Mouse (Mus musculus) CH12.LX (cell line): ENCODE data around the gene Tph1. TPM values are rescaled to one million over a fixed set of nuclear protein-coding genes. Genes with fewer than 3 reads are reported as not detected.

Experiments used
- DNase-seq: peaks from one replicate; pipeline ENCODE4 v3.0.0-alpha.2; 2013; ENCODE audit errors: extremely low read depth
- H3K27ac ChIP-seq: 2 replicates; pipeline ENCODE4 v1.5.1; 2012; ENCODE audit warnings: low read depth, mild to moderate bottlenecking, control low read depth, moderate library complexity; ENCODE audit not compliant: insufficient read depth
- H3K27me3 ChIP-seq: replicated peaks from 2 replicates; pipeline ENCODE3; 2012; ENCODE audit warnings: inconsistent platforms
- H3K36me3 ChIP-seq, 2 experiments: replicated peaks in 1 of 2; 2 replicates each; pipeline versions ENCODE3 to v1.6.1; 2012; ENCODE audit warnings: inconsistent platforms in 1 of 2, low read length in 1 of 2, mild to moderate bottlenecking in 1 of 2, mixed read lengths in 1 of 2, moderate library complexity in 1 of 2; ENCODE audit not compliant: control insufficient read depth in 1 of 2, insufficient read depth in 1 of 2
- H3K4me1 ChIP-seq, 2 experiments: 2 replicates each; pipeline ENCODE4 v1.6.1; 2012; ENCODE audit warnings: inconsistent platforms in 1 of 2, moderate library complexity in 1 of 2; ENCODE audit not compliant: insufficient read depth in 2 of 2, control insufficient read depth in 1 of 2
- H3K4me2 ChIP-seq: 2 replicates; pipeline ENCODE4 v1.6.1; 2012; ENCODE audit warnings: low read depth, mild to moderate bottlenecking, control low read depth; ENCODE audit not compliant: poor library complexity, insufficient read depth, severe bottlenecking
- H3K4me3 ChIP-seq, 3 experiments: fragments of 150-350 bp in 1 of 3; sonication (generic) in 1 of 3; replicated peaks in 1 of 3; 2 replicates each; pipeline versions ENCODE3 to v1.5.1; 2011 to 2012; ENCODE audit warnings: low read depth in 2 of 3, low read length in 2 of 3, mild to moderate bottlenecking in 2 of 3, moderate library complexity in 2 of 3, control low read depth in 1 of 3, improper control_type of control experiment in 1 of 3, inconsistent platforms in 1 of 3, mixed read lengths in 1 of 3; ENCODE audit not compliant: poor library complexity in 1 of 3
- H3K79me2 ChIP-seq: replicated peaks from 2 replicates; pipeline ENCODE4 v1.6.1; 2012; ENCODE audit warnings: mild to moderate bottlenecking, moderate library complexity; ENCODE audit not compliant: control insufficient read depth, poor library complexity, insufficient read depth, severe bottlenecking; ENCODE audit errors: extremely low read depth
- H3K9ac ChIP-seq: 2 replicates; pipeline ENCODE4 v1.6.1; 2012; ENCODE audit warnings: low read depth, mild to moderate bottlenecking, control low read depth, moderate library complexity; ENCODE audit not compliant: insufficient read depth
- H3K9me3 ChIP-seq: replicated peaks from 2 replicates; pipeline ENCODE3; 2012; ENCODE audit warnings: low read length, inconsistent platforms, mixed read lengths
- CHD2 ChIP-seq: IDR thresholded peaks from 2 replicates; pipeline ENCODE4 v1.6.1; 2011; ENCODE audit warnings: low read length, improper control_type of control experiment
- E2F4 ChIP-seq: IDR thresholded peaks from 2 replicates; pipeline ENCODE4 v1.6.1; 2011; ENCODE audit warnings: low read depth, low read length, improper control_type of control experiment; ENCODE audit not compliant: insufficient replicate concordance
- EP300 ChIP-seq: IDR thresholded peaks from 2 replicates; pipeline ENCODE4 v1.6.1; 2011; ENCODE audit warnings: low read length, improper control_type of control experiment
- HCFC1 ChIP-seq: IDR thresholded peaks from 2 replicates; pipeline ENCODE4 v1.6.1; 2012; ENCODE audit warnings: low read depth, mild to moderate bottlenecking, inconsistent platforms, low read length, improper control_type of control experiment
- IRF4 ChIP-seq: IDR thresholded peaks from 2 replicates; pipeline ENCODE4 v1.6.1; 2014; ENCODE audit warnings: low read depth, mild to moderate bottlenecking, inconsistent platforms, low read length, improper control_type of control experiment
- JUN ChIP-seq: IDR thresholded peaks from 2 replicates; pipeline ENCODE4 v1.6.1; 2011; ENCODE audit warnings: low read depth, mild to moderate bottlenecking, low read length, improper control_type of control experiment, moderate library complexity; ENCODE audit not compliant: insufficient read depth
- JUND ChIP-seq: conservative IDR thresholded peaks from 2 replicates; pipeline ENCODE4 v1.6.1; 2011; ENCODE audit warnings: low read depth, low read length, improper control_type of control experiment
- MEF2A ChIP-seq: IDR thresholded peaks from 2 replicates; pipeline ENCODE4 v1.6.1; 2014; ENCODE audit warnings: low read depth, mild to moderate bottlenecking, inconsistent platforms, low read length, improper control_type of control experiment, borderline replicate concordance
- MXI1 ChIP-seq: IDR thresholded peaks from 2 replicates; pipeline ENCODE4 v1.6.1; 2011; ENCODE audit warnings: mild to moderate bottlenecking, low read depth, low read length, improper control_type of control experiment
- MYC ChIP-seq: IDR thresholded peaks from 2 replicates; pipeline ENCODE4 v1.6.1; 2011; ENCODE audit warnings: low read depth, mild to moderate bottlenecking, improper control_type of control experiment, low read length
- NELFE ChIP-seq: IDR thresholded peaks from 2 replicates; pipeline ENCODE4 v1.6.1; 2011; ENCODE audit warnings: low read depth, low read length, improper control_type of control experiment
- NRF1 ChIP-seq: IDR thresholded peaks from 2 replicates; pipeline ENCODE4 v1.6.1; 2014; ENCODE audit warnings: low read depth, mild to moderate bottlenecking, inconsistent platforms, low read length, improper control_type of control experiment, moderate library complexity
- PAX5 ChIP-seq: IDR thresholded peaks from 2 replicates; pipeline ENCODE4 v1.6.1; 2012; ENCODE audit warnings: low read length, inconsistent platforms, mixed read lengths
- POLR2AphosphoS2 ChIP-seq: IDR thresholded peaks from 2 replicates; pipeline ENCODE4 v1.6.1; 2011; ENCODE audit warnings: low read depth, low read length, improper control_type of control experiment
- RAD21 ChIP-seq: IDR thresholded peaks from 2 replicates; pipeline ENCODE4 v1.6.1; 2011; ENCODE audit warnings: low read depth, mild to moderate bottlenecking, low read length, improper control_type of control experiment, moderate library complexity
- SIN3A ChIP-seq: IDR thresholded peaks from 2 replicates; pipeline ENCODE4 v1.6.1; 2012; ENCODE audit warnings: low read length, improper control_type of control experiment, inconsistent platforms
- SMC3 ChIP-seq: IDR thresholded peaks from 2 replicates; pipeline ENCODE4 v1.6.1; 2011; ENCODE audit warnings: low read depth, low read length, improper control_type of control experiment
- UBTF ChIP-seq: IDR thresholded peaks from 2 replicates; pipeline ENCODE4 v1.6.1; 2012; ENCODE audit warnings: low read depth, mild to moderate bottlenecking, inconsistent platforms, low read length, improper control_type of control experiment, moderate library complexity
- USF2 ChIP-seq: conservative IDR thresholded peaks from 2 replicates; pipeline ENCODE4 v1.6.1; 2011; ENCODE audit warnings: low read depth, low read length, improper control_type of control experiment
- ZC3H11A ChIP-seq: IDR thresholded peaks from 2 replicates; pipeline ENCODE4 v1.6.1; 2012; ENCODE audit warnings: low read depth, mild to moderate bottlenecking, inconsistent platforms, low read length, improper control_type of control experiment
- ZKSCAN1 ChIP-seq: IDR thresholded peaks from 2 replicates; pipeline ENCODE4 v1.6.1; 2012; ENCODE audit warnings: low read depth, inconsistent platforms, low read length, improper control_type of control experiment, borderline replicate concordance
- ZNF384 ChIP-seq: IDR thresholded peaks from 2 replicates; pipeline ENCODE4 v1.6.1; 2012; ENCODE audit warnings: low read depth, low read length, improper control_type of control experiment, inconsistent platforms
- dilution Hi-C: fragments of 300-500 bp; cut with MboI; formaldehyde crosslinking; loops from 2 replicates; pipeline ENCODE4 v1.14.3; 2020; ENCODE audit warnings: low sequenced_read_pairs; ENCODE audit not compliant: extremely low pct_unique_long_range_greater_than_20kb, extremely low pct_ligation_motif_present
- in situ Hi-C: fragments of 300-500 bp; cut with MboI; formaldehyde crosslinking; loops from 3 replicates; pipeline ENCODE4 v1.14.3; 2019; ENCODE audit warnings: low sequenced_read_pairs, low pct_ligation_motif_present, low pct_unique_long_range_greater_than_20kb, mixed read lengths
- polyA plus RNA-seq: library from polyadenylated mRNA; unstranded; fragments of >175 nt; gene quantifications from 2 replicates; pipeline ENCODE4 v1.2.1, GENCODE M21; 2012; ENCODE audit warnings: low read depth; ENCODE audit not compliant: insufficient read length
- total RNA-seq, 2 experiments: library from RNA; depleted of rRNA; stranded (reverse); fragments of 300-350 nt in 1 of 2; fragments of >200 nt in 1 of 2; gene quantifications; 2 replicates each; pipeline ENCODE4 v1.2.3; 2012 to 2014

Tph1 gene
- total and polyA plus RNA-seq, 3 experiments = 0.13 TPM; not detected in 2

DNA sequence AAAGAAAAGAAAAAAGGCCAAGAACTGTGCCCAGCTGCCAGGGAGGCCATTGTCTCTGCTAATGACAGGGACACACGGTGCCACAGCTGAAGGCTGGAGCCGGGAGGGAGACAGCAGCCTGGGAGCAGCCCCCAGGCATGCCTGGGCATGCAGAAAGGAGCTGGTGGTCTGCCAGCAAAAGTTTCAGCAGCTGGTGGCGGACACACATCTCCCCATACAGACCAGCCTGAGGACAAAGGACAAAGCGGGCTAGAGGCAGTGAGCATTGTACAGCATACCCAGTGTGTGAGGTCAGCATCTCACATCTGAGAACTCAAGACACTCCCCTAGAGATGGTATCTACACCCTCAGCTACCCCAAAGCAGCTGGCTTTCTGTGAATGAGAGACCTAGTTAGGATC, 70.3 kb downstream of the Tph1 start:
- Histone ChIP-seq H3K4me2 (no peak overlapping the region), H3K27me3 (no peaks in the 10 kb centered on the region), H3K9me3 (no peaks in the 10 kb centered on the region), H3K79me2 (no peaks in the 10 kb centered on the region), H3K4me1 (peaks cover 5 to 37% of the 10 kb centered on the region in 2 experiments; a peak in 3 of 4 replicates), H3K27ac (no peak overlapping the region), H3K4me3 (no peak overlapping the region), H3K36me3 (peaks cover 0 to 54% of the 10 kb centered on the region in 2 experiments), H3K9ac (no peak overlapping the region)
- no peak for DNase-seq
- dilution Hi-C loops (no loop called here), in situ Hi-C loops (no loop called here)
- no peak for TF ChIP-seq ZNF384
- TF ChIP-seq E2F4 = no peak
- no peak for TF ChIP-seq NELFE
- no peak for TF ChIP-seq JUN
- TF ChIP-seq NRF1 = no peak
- TF ChIP-seq HCFC1 = no peak
- no peak for TF ChIP-seq SMC3
- TF ChIP-seq EP300 = no peak
- no peak for TF ChIP-seq MYC
- no peak for TF ChIP-seq POLR2AphosphoS2
- TF ChIP-seq SIN3A = no peak
- TF ChIP-seq ZKSCAN1 = no peak
- no peak for TF ChIP-seq MEF2A
- TF ChIP-seq JUND = no peak
- no peak for TF ChIP-seq USF2
- TF ChIP-seq MXI1 = no peak
- TF ChIP-seq PAX5 = no peak
- no peak for TF ChIP-seq ZC3H11A
- no peak for TF ChIP-seq CHD2
- no peak for TF ChIP-seq IRF4

- Histone ChIP-seq H3K4me3 (no peak overlapping the region), H3K79me2 (no peaks in the 10 kb centered on the region), H3K9me3 (no peaks in the 10 kb centered on the region), H3K27ac (no peak overlapping the region), H3K36me3 (peaks cover 0 to 62% of the 10 kb centered on the region in 2 experiments), H3K4me2 (no peak overlapping the region), H3K27me3 (no peaks in the 10 kb centered on the region), H3K9ac (no peak overlapping the region), H3K4me1 (peaks cover 0 to 31% of the 10 kb centered on the region in 2 experiments; a peak in 2 of 4 replicates)
- peak; percentile 30; the same call in 1 of the 2 replicates for TF ChIP-seq CHD2
- TF ChIP-seq SMC3 = no peak
- no peak for TF ChIP-seq RAD21
- TF ChIP-seq UBTF = no peak
- no peak for TF ChIP-seq NELFE
- no peak for TF ChIP-seq USF2
- no peak for TF ChIP-seq MYC
- no peak for TF ChIP-seq ZNF384
- dilution Hi-C loops = no loop called here
- no peak for DNase-seq
- in situ Hi-C loops = no loop called here
Observed at GRCm38 (mm10) chr7:46601097-46601496, 71.2 kb downstream of the Tph1 start.
